Mouse (Mus musculus) forebrain, embryonic 15.5 days (tissue): ENCODE results near the gene Mien1. TPM values are rescaled to one million over a fixed set of nuclear protein-coding genes. Genes with fewer than 3 reads are reported as not detected.
A peak's percentile ranks its signal among the peaks of the same experiment; 100 is the strongest.

Experiments
- ATAC-seq: fragments of 200-750 bp; cut with Nextera tagmentation; replicated peaks from 2 replicates; pipeline ENCODE4 v1.8.0; 2017; ENCODE audit warnings: mild to moderate bottlenecking, moderate TSS enrichment, moderate library complexity
- H3K27ac ChIP-seq: fragments of 300-500 bp; sonication (generic); replicated peaks from 2 replicates; pipeline ENCODE4 v1.5.1; 2015; ENCODE audit warnings: mild to moderate bottlenecking, inconsistent platforms
- H3K27me3 ChIP-seq: fragments of 300-500 bp; sonication (generic); 2 replicates; pipeline ENCODE4 v1.6.1; 2015; ENCODE audit warnings: inconsistent platforms
- H3K36me3 ChIP-seq: fragments of 300-500 bp; sonication (generic); 2 replicates; pipeline ENCODE4 v1.6.1; 2015; ENCODE audit warnings: mild to moderate bottlenecking, inconsistent platforms
- H3K4me1 ChIP-seq: fragments of 300-500 bp; sonication (generic); 2 replicates; pipeline ENCODE4 v1.6.1; 2015; ENCODE audit warnings: inconsistent platforms
- H3K4me2 ChIP-seq: fragments of 300-500 bp; sonication (generic); replicated peaks from 2 replicates; pipeline ENCODE4 v1.6.1; 2015; ENCODE audit warnings: mild to moderate bottlenecking, inconsistent platforms
- H3K4me3 ChIP-seq: fragments of 300-500 bp; sonication (generic); 2 replicates; pipeline ENCODE4 v1.5.1; 2015; ENCODE audit warnings: mild to moderate bottlenecking, inconsistent platforms
- H3K9ac ChIP-seq: fragments of 300-500 bp; sonication (generic); replicated peaks from 2 replicates; pipeline ENCODE4 v1.6.1; 2015; ENCODE audit warnings: mild to moderate bottlenecking, inconsistent platforms
- H3K9me3 ChIP-seq: fragments of 300-500 bp; sonication (generic); 2 replicates; pipeline ENCODE4 v1.6.1; 2016; ENCODE audit warnings: inconsistent platforms
- WGBS: fragments of 180-500 bp; shearing (Covaris S2); methylation state at CpG from one replicate; pipeline ENCODE4 v1.1.7; 2015; ENCODE audit warnings: mixed read lengths; 5-methylcytosine and 5-hydroxymethylcytosine counted together
- polyA plus RNA-seq: library from polyadenylated mRNA; unstranded; fragments of >200 nt; fragmentation: Nextera tagmentation; extraction: Ambion mirVana; gene quantifications from 2 replicates; pipeline ENCODE4 v1.2.1, GENCODE M21; 2015

The Mien1 gene
- polyA plus RNA-seq, 1 experiment from 2014 or later = 259 TPM

- no peak for ATAC-seq
- Histone ChIP-seq H3K4me1 (no peaks in the 10 kb centered on the region), H3K9ac (no peak overlapping the region), H3K36me3 (no peaks in the 10 kb centered on the region), H3K9me3 (no peaks in the 10 kb centered on the region), H3K4me3 (no peak overlapping the region), H3K27me3 (no peaks in the 10 kb centered on the region), H3K27ac (no peak overlapping the region), H3K4me2 (no peak overlapping the region)
- 57% methylated on average over 8 of the region's 8 CpGs for WGBS
These were observed 35.2 kb upstream of the Mien1 start for GRCm38 (mm10) chr11:98473916-98474479.

- no peak for ATAC-seq
- 35% methylated on average over 4 of the region's 4 CpGs for WGBS
- H3K27ac ChIP-seq = no peak overlapping the region
- H3K4me3 ChIP-seq = no peak overlapping the region
- no peak overlapping the region for H3K4me2 ChIP-seq
- H3K4me1 ChIP-seq = no peaks in the 10 kb centered on the region
- H3K9me3 ChIP-seq = no peaks in the 10 kb centered on the region
- H3K9ac ChIP-seq = no peak overlapping the region
- H3K27me3 ChIP-seq = no peaks in the 10 kb centered on the region
- no peaks in the 10 kb centered on the region for H3K36me3 ChIP-seq
These were observed 33.9 kb upstream of the Mien1 start for GRCm38 (mm10) chr11:98472696-98473095.

GRCm38 (mm10) chr11:98470795-98471194, 32.0 kb upstream of the Mien1 start:
- WGBS = 78% methylated on average over 6 of the region's 6 CpGs
- Histone ChIP-seq H3K27ac (no peak overlapping the region), H3K9me3 (no peaks in the 10 kb centered on the region), H3K4me1 (no peaks in the 10 kb centered on the region), H3K9ac (no peak overlapping the region), H3K4me3 (no peak overlapping the region), H3K36me3 (no peaks in the 10 kb centered on the region), H3K27me3 (no peaks in the 10 kb centered on the region), H3K4me2 (no peak overlapping the region)
- no peak for ATAC-seq

GRCm38 (mm10) chr11:98469761-98470714, 31.2 kb upstream of the Mien1 start:
- 85% methylated on average over 22 of the region's 22 CpGs for WGBS
- Histone ChIP-seq H3K4me2 (no peak overlapping the region), H3K36me3 (no peaks in the 10 kb centered on the region), H3K4me1 (no peaks in the 10 kb centered on the region), H3K9me3 (no peaks in the 10 kb centered on the region), H3K4me3 (no peak overlapping the region), H3K9ac (no peak overlapping the region), H3K27ac (no peak overlapping the region), H3K27me3 (no peaks in the 10 kb centered on the region)
- ATAC-seq = no peak

- WGBS = 87% methylated on average over 6 of the region's 6 CpGs
- H3K9me3 ChIP-seq = no peaks in the 10 kb centered on the region
- H3K4me3 ChIP-seq = no peak overlapping the region
- no peak overlapping the region for H3K9ac ChIP-seq
- no peaks in the 10 kb centered on the region for H3K36me3 ChIP-seq
- H3K4me1 ChIP-seq = no peaks in the 10 kb centered on the region
- no peak for ATAC-seq
- H3K27me3 ChIP-seq = peaks cover 15% of the 10 kb centered on the region
- no peak overlapping the region for H3K27ac ChIP-seq
- H3K4me2 ChIP-seq = no peak overlapping the region
These were observed 25.7 kb upstream of the Mien1 start for GRCm38 (mm10) chr11:98464516-98464915.

- no peak for ATAC-seq
- no peak overlapping the region for H3K27ac ChIP-seq
- WGBS = 90% methylated on average over 9 of the region's 9 CpGs
- H3K36me3 ChIP-seq = no peaks in the 10 kb centered on the region
- no peaks in the 10 kb centered on the region for H3K4me1 ChIP-seq
- no peak overlapping the region for H3K4me2 ChIP-seq
- H3K27me3 ChIP-seq = peaks cover 21% of the 10 kb centered on the region
- no peak overlapping the region for H3K9ac ChIP-seq
- H3K9me3 ChIP-seq = no peaks in the 10 kb centered on the region
- H3K4me3 ChIP-seq = no peak overlapping the region
These were observed 25.1 kb upstream of the Mien1 start for GRCm38 (mm10) chr11:98463911-98464310.

- H3K27ac ChIP-seq = no peak overlapping the region
- H3K27me3 ChIP-seq = peaks cover 32% of the 10 kb centered on the region
- H3K9me3 ChIP-seq = no peaks in the 10 kb centered on the region
- no peak for ATAC-seq
- no peak overlapping the region for H3K9ac ChIP-seq
- H3K4me3 ChIP-seq = no peak overlapping the region
- H3K4me2 ChIP-seq = no peak overlapping the region
- peaks cover 10% of the 10 kb centered on the region for H3K4me1 ChIP-seq
- WGBS = 91% methylated on average over 6 of the region's 6 CpGs
- H3K36me3 ChIP-seq = no peaks in the 10 kb centered on the region
These were observed 23.5 kb upstream of the Mien1 start for GRCm38 (mm10) chr11:98462255-98462654.

- no peaks in the 10 kb centered on the region for H3K9me3 ChIP-seq
- H3K27me3 ChIP-seq = peaks cover 32% of the 10 kb centered on the region
- H3K4me2 ChIP-seq = no peak overlapping the region
- no peak overlapping the region for H3K9ac ChIP-seq
- H3K4me3 ChIP-seq = no peak overlapping the region
- no peak overlapping the region for H3K27ac ChIP-seq
- WGBS = 56% methylated on average over 6 of the region's 6 CpGs
- no peak for ATAC-seq
- H3K4me1 ChIP-seq = peaks cover 14% of the 10 kb centered on the region
- H3K36me3 ChIP-seq = no peaks in the 10 kb centered on the region
These were observed 22.4 kb upstream of the Mien1 start for GRCm38 (mm10) chr11:98461109-98461720.

GRCm38 (mm10) chr11:98459860-98460259, 21.1 kb upstream of the Mien1 start:
- H3K9ac ChIP-seq = no peak overlapping the region
- H3K27ac ChIP-seq = no peak overlapping the region
- no peak overlapping the region for H3K4me2 ChIP-seq
- 85% methylated on average over 9 of the region's 9 CpGs for WGBS
- H3K9me3 ChIP-seq = no peaks in the 10 kb centered on the region
- no peaks in the 10 kb centered on the region for H3K36me3 ChIP-seq
- H3K4me3 ChIP-seq = no peak overlapping the region
- H3K27me3 ChIP-seq = peaks cover 32% of the 10 kb centered on the region
- H3K4me1 ChIP-seq = peaks cover 14% of the 10 kb centered on the region
- no peak for ATAC-seq

GRCm38 (mm10) chr11:98459071-98459741, 20.4 kb upstream of the Mien1 start:
- peaks cover 14% of the 10 kb centered on the region for H3K4me1 ChIP-seq
- no peak overlapping the region for H3K4me2 ChIP-seq
- H3K27me3 ChIP-seq = peaks cover 32% of the 10 kb centered on the region
- no peak overlapping the region for H3K4me3 ChIP-seq
- no peak for ATAC-seq
- H3K9ac ChIP-seq = no peak overlapping the region
- 21% methylated on average over 11 of the region's 11 CpGs for WGBS
- no peak overlapping the region for H3K27ac ChIP-seq
- H3K36me3 ChIP-seq = no peaks in the 10 kb centered on the region
- H3K9me3 ChIP-seq = no peaks in the 10 kb centered on the region

GRCm38 (mm10) chr11:98458121-98458990, 19.6 kb upstream of the Mien1 start:
- 4% methylated on average over 30 of the region's 30 CpGs for WGBS
- Histone ChIP-seq H3K4me3 (peak overlapping the region; percentile 53), H3K4me2 (peak overlapping the region; percentile 69), H3K9ac (peak overlapping the region; percentile 47), H3K4me1 (peaks cover 14% of the 10 kb centered on the region), H3K9me3 (no peaks in the 10 kb centered on the region), H3K27ac (no peak overlapping the region), H3K27me3 (peaks cover 32% of the 10 kb centered on the region), H3K36me3 (no peaks in the 10 kb centered on the region)
- peak; percentile 18; the same call in 1 of the 2 replicates for ATAC-seq
